Mouse (Mus musculus): ENCODE data around the gene Txndc2.

DNA sequence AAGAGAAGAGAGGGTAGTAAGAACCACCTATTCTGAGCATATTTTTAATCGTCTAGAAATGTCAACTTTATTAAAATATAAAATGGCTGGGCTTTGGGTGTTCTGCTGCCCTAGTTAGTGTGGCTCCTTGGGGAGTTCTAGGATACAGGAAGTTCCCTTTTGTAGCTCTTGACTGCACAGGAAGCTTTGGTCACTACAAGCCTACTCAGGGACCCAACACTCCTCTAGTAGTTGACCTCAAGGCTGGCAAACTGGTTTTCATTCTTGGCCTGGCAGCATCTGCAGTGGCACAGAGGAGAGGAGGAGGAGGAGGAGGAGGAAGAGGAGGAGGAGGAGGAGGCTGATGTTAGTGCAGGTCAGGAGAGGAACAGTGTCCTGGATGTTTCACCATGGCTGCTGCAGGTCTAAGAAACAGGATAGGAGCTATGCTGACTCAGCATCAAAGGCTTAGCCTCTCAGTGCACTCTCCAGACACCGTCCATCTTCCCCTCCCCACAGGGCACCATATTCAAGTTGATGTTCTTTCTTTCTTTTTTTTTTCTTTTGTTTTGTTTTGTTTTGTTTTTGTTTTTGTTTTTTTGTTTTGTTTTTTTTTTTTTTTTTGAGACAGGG lies 38.9 kb upstream of the Txndc2 start:
- no peak for TF ChIP-seq CTCF (IDR thresholded peaks at IDR 0.05; ENCODE audit: borderline replicate concordance, insufficient read depth, low read length)
- TF ChIP-seq POLR2A (IDR thresholded peaks at IDR 0.05; ENCODE audit: low read depth, low read length), result no peak
